Mouse (Mus musculus) neutrophil, adult 5-6 weeks (primary cell): ENCODE measurements around the gene Pmpcb. TPM values are rescaled to one million over a fixed set of nuclear protein-coding genes. Genes with fewer than 3 reads are reported as not detected.

ENCODE experiments used
- ATAC-seq: fragments of 151-379, 151-347 bp; 2 replicates; pipeline ENCODE4 v1.8.0; 2017; ENCODE audit warnings: mild to moderate bottlenecking, moderate TSS enrichment; ENCODE audit not compliant: insufficient number of reproducible peaks, poor library complexity, low FRiP score, severe bottlenecking; ENCODE audit errors: extremely low read depth
- total RNA-seq: library from RNA; stranded (forward); fragments of 200-1000 nt; gene quantifications from 2 replicates; pipeline ENCODE4 v1.2.3, GENCODE M21; 2017

Gene Pmpcb
- total RNA-seq, 1 experiment from 2014 or later = 84.1 TPM

- ATAC-seq = peak; percentile 88
Observed at GRCm38 (mm10) chr5:21786258-21787185, 49.6 kb downstream of the Pmpcb start.

DNA sequence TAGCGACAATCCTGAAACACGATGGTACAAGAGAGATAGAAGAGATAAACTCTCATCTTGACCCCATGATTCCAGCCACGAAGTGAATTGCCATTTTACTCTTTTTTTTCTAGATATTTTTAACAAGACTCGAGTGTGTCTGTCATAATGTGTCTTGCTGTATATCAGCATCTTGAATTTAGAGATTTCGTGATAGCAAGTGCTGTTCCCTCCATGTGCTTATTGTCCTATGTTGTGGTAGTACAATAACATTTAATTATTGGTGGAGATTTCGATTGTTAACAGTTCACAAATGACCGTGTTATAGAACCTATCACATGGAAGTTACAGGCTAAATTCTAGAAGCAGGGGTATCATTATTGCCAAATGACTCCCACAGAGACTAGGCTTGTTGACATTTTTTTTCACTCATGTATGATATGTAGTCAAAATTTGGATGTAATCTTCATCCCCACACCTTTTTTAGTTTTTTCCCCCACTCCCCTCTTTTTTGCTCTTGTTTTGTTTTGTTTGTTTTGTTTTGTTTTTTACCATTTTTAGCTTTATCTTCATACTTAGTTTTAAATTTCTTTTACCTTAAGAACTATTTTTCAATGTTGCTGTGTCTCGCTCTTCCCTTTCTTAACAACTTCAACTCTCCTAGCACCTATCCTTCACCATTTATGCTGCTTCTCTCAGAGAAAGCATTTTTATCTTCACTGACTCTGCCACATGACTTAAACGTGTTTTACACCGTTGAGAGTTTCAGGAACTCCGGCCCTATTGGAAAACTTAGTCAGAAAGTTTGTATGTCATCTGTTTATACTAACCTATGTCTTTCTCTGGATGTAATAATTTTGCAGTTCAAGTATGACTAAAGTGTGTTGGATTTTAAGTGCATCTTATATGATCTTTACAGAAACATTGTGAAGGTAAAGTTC, 50.5 kb downstream of the Pmpcb start:
- no peak for ATAC-seq

DNA sequence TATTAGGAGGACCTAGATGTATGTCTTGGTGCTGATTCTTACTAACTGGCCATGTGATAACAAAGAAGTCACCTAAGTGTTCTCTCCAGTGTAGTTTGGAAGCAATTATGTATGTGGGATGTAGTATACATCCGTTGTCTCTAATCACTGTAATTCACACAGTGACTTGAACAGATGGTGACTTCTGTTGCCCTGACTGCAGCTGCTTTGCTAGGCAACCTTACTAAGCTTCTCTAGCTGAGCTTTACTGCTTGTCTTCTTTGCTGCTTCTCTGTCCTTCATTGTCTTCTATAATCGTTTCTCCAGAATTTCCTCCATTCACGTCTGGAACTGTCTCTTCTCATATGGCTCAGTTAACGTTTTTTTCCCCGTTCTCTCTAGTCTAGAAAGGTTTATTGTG, 52.1 kb downstream of the Pmpcb start:
- no peak for ATAC-seq

GRCm38 (mm10) chr5:21792166-21792565, 55.2 kb downstream of the Pmpcb start:
- no peak for ATAC-seq

- no peak for ATAC-seq
Observed at GRCm38 (mm10) chr5:21802907-21803306, 66.0 kb downstream of the Pmpcb start.

GRCm38 (mm10) chr5:21803691-21804188, 66.8 kb downstream of the Pmpcb start:
- ATAC-seq = no peak

- no peak for ATAC-seq
Observed at GRCm38 (mm10) chr5:21804837-21805236, 67.9 kb downstream of the Pmpcb start.

Other genes starting within 250 kb of the Pmpcb start
- gene Lrrc17, start 193.6 kb upstream of the Pmpcb start, total RNA-seq = not detected in 2 replicates
- not detected in 2 replicates for gene Fbxl13, start 91.5 kb upstream of the Pmpcb start, total RNA-seq
- 39.9 and 42.7 TPM in 2 replicates for gene Armc10, start 91.3 kb upstream of the Pmpcb start, total RNA-seq
- 1.7 and 2.0 TPM in 2 replicates for gene Napepld, start 35.7 kb upstream of the Pmpcb start, total RNA-seq
- gene Dnajc2, start 48.1 kb downstream of the Pmpcb start, total RNA-seq = 80.3 and 83.1 TPM in 2 replicates
- gene Psmc2, start 48.1 kb downstream of the Pmpcb start, total RNA-seq = 29.7 and 50.6 TPM in 2 replicates
- not detected in 2 replicates for gene Slc26a5, start 128.5 kb downstream of the Pmpcb start, total RNA-seq